Mouse (Mus musculus): ENCODE measurements around the gene Trp63. TPM values are rescaled to one million over a fixed set of nuclear protein-coding genes. Genes with fewer than 3 reads are reported as not detected.

Trp63 gene
- total RNA-seq, 2 experiments from 2014 or later: 1.0 to 1.1 TPM

DNA sequence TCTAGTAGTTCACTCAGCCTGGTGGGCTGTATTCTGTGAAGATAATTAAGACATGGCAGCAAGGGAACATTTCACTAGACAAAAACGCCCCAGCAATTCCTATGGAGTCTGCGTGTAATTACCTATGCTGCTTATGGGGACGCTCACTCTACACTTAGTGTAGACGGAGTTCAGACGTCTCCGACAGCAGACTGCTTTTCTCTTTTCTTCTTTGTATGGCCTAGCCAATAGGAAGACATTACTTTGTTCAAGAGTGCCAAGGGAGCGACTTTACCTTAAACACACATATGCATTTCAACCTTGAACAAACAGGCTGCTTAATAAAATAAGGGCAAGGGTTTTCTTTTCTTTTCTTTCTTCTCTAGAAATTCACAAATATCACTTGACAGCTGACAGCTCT is 91.0 kb downstream of the Trp63 start:
- DNase-seq: no peak
- intact Hi-C loops (cut with DNase I): no loop called here

DNA sequence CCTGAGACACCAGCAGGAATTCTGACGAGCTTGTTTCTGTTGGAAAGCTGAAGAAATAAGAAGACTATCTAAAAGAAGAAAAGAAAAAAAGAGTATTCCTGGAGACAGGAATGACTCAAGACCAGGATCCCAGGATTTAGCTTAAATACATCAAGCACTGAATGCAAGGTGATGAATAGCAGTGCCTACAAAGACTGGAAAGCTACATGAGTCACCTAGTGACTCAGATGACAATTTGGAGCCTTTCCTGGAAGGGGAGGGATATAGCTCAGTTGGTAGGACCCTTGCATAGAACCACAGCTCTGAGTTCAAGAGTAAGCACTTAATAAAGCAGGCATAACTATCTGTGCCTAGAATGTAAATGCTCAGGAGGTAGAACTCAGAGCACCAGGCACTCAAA is 93.9 kb downstream of the Trp63 start:
- intact Hi-C loops (cut with DNase I): no loop called here
- no peak for DNase-seq

GRCm38 (mm10) chr16:25779964-25780363 is 96.4 kb downstream of the Trp63 start:
- no peak for DNase-seq
- intact Hi-C loops (cut with DNase I): no loop called here

- no peak for DNase-seq
- intact Hi-C loops (cut with DNase I): no loop called here
Measured at GRCm38 (mm10) chr16:25784246-25784645, 100.7 kb downstream of the Trp63 start.

- intact Hi-C loops (cut with DNase I): no loop called here
- no peak for DNase-seq
Measured at GRCm38 (mm10) chr16:25786457-25786856, 102.9 kb downstream of the Trp63 start.

GRCm38 (mm10) chr16:25792640-25793266 is 109.2 kb downstream of the Trp63 start:
- intact Hi-C loops (cut with DNase I): no loop called here
- DNase-seq: no peak

DNA sequence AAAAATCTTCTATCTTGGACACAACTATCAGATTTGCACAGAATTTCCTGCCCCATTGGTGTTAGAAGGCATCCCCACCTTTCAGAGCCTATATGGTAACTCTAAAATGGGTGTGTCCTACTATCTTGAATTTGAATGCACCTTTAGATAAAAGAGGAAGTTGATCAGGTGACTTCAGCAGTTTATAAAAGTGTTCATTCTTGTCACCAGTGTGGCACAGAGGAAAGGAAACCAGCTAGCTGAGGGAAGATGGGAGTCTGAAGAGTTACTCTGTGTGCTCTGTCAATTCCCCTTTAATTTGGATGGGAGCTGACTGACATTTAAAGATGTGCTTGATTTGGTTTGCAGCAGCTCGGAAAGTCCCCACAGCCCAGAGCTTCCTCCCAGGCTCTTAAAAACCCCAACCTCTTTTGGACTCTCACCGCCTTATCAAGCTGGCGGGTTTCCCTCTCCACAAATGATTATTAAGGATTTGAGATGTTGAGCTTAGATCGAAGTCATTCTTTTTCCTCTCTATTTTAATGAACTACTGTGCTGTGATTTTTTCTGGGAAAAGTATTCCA is 114.2 kb downstream of the Trp63 start:
- intact Hi-C loops (cut with DNase I): no loop called here
- no peak for DNase-seq

DNA sequence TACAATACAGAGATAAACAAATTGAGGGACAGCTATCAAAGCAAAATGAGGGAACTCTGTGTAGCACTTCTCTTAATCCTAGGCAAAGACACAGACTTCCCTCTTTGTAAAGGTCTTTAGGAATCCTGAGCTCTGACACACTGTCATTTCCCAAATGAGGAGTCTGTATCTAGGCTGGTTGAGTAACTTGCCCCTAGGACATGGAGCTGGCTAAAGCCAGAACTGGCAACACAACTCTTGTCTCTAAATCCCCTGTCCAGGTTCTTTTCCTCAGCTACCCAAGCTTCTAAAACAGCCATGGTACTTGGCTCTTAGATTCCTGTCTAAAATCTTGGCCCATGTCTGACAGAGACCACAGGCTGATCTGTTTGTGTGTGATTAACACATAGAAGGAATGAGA is 116.1 kb downstream of the Trp63 start:
- intact Hi-C loops (cut with DNase I): no loop called here
- DNase-seq: no peak

- no peak for DNase-seq
Measured at GRCm38 (mm10) chr16:25804955-25805354, 121.4 kb downstream of the Trp63 start.

DNA sequence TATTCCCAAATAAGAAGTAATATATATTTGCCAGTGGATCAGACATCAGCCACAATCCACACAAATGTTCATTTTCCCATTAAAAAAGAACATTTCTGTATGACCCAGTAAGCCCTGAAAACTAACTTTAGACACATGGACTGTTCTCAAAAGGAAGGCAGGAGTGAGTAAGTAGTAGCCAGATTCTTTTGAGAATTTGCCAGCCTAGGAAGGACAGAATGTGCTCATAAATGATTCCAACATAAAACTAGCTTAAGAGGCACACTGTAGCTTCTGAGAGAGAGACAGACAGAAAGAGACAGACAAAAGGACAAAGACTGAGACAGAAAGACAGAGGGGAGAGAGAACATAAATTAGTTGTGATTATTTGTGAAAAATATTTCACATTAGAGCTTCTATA is 123.6 kb downstream of the Trp63 start:
- intact Hi-C loops (cut with DNase I): no loop called here
- DNase-seq: no peak

More at GRCm38 (mm10) chr16:25804955-25805354, 121.4 kb downstream of the Trp63 start:
- intact Hi-C loops (cut with DNase I): no loop called here

DNA sequence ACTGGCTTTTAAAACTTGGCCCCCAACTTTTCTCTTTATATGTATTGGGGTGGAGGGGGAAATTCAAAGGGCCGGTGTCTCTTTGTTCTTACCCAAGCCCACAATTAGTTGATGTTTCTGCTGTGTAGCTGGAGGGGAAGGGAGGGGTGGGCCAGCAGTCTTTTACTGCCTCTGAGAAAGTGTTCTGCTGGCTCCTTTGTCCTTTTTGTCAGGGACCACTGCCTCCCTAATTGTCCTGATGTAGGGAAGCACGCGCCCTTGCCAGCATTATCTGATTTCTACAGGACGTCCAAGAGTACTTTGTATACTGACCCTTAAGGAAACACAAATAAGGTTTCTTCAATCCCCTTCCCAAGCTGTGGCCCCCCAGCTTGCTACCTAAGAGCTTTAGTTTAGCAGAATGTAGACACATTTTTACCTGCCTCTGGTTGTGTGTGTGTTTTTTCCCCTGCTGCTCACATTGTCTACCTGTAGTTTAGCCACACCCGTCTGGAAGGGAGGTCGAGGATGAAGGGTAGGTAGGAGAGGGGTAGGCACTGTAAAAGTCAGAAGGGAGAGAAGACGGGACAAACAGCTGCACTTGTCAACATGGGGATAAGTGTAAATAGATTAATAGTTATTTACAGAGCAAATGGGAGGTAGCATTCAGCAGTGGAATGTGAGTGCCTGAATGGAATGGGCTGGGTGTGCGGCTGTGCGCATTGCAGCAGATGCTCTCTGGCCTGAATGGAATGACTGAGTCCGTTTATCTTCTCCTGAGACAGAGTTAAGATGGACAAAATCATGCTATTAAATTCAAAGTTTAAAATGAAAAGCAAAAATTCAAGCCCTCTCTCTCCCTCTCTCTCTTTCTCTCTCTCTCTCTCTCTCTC is 134.4 kb downstream of the Trp63 start:
- no peak for DNase-seq
- intact Hi-C loops (cut with DNase I): no loop called here

- intact Hi-C loops (cut with DNase I): no loop called here
- no peak for DNase-seq
Measured at GRCm38 (mm10) chr16:25826016-25826415, 142.5 kb downstream of the Trp63 start.

GRCm38 (mm10) chr16:25832576-25832975 is 149.0 kb downstream of the Trp63 start:
- no peak for DNase-seq
- intact Hi-C loops (cut with DNase I): no loop called here

GRCm38 (mm10) chr16:25835301-25835700 is 151.7 kb downstream of the Trp63 start:
- intact Hi-C loops (cut with DNase I): no loop called here
- DNase-seq: no peak

GRCm38 (mm10) chr16:25835723-25836122 is 152.2 kb downstream of the Trp63 start:
- intact Hi-C loops (cut with DNase I): no loop called here

DNA sequence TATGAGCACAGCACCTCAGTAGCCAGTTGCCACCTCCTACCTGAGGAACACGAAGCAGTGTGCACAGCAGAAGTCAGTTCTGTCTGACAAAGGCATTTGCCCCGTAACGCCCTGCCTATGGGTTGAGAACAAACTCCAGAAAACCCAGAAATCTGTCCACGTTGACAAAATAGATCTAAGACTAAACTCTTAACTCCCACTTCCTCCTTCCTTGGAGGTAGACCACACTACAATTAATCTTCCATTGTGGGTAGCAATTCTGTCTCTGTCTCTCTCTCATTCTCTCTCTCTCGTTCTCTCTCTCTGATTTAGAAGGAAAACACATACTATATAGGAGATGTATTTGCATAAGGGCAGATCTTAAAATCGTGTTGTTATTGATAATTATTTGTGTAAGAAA is 159.4 kb downstream of the Trp63 start:
- no peak for DNase-seq
- intact Hi-C loops (cut with DNase I): no loop called here

More at GRCm38 (mm10) chr16:25835723-25836122, 152.2 kb downstream of the Trp63 start:
- no peak for DNase-seq

- DNase-seq: no peak
- intact Hi-C loops (cut with DNase I): no loop called here
Measured at GRCm38 (mm10) chr16:25843625-25844024, 160.1 kb downstream of the Trp63 start.

GRCm38 (mm10) chr16:25846611-25847010 is 163.0 kb downstream of the Trp63 start:
- no peak for DNase-seq
- intact Hi-C loops (cut with DNase I): no loop called here

DNA sequence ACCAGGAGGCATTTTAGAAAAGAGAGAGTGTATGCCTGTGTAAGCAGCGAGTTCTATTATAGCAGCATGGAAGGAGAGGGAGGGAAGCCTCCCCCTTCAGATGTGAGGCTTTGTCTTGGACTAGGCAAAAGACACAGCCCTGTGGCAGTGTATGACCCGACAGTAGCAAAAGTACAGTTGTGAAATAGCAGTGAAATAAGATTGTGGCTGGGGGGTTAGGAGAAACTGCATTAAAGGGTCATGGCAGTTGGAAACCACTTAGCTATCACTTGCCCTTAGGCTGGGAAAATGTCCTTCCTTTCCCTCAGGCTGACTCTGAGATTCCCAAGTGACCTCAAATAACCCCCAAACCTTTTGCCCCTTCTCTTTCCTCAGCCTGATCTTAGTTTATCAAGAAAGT is 164.9 kb downstream of the Trp63 start:
- intact Hi-C loops (cut with DNase I): no loop called here
- DNase-seq: no peak

DNA sequence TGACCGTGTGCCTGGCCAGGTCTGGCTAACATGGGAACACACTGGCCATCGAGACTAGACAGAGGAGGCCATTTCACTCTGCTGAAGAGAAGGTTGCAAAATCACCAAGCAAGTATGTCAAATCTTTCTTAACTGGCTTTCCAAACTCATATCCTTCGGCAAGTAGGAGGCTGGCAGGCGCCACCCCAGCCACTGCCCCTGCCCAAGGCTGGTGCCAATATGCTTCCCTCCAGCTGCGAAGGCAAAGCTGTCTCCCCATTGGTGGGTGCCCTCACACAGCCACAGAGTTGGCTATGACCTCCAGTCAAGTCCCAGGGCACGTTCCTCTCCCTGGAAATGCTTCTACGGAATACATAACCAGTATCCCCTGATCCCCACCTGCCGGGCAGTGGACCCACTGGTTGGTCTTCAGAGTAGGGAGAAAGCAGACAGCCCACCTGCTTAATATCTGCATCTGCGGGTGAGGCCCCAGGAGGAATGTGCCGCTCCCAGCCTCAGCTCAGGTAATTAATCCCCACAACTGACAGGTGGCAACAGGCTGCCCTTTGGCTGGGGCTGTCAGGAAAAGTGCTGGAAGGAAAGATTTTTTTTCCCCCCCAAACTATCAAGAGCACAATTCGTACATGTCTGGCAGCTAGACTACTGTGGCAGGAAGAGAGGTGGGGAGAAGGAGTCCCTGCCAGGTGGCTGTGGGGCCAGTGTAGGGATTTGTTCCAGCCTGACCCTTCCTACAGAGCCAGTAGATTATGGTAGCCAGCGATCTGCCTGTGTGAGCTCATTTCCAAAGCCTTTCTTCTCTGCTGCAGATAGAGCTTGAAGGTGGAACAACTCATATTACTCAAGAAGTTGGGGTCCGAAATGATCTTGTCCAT is 166.3 kb downstream of the Trp63 start:
- intact Hi-C loops (cut with DNase I): no loop called here
- no peak for DNase-seq

Data from heart, postnatal 10 days (tissue).